Mouse (Mus musculus) heart, postnatal 0 days (tissue): ENCODE measurements at regions not wholly inside any gene's neighbourhood (a gene's known extent, or its start where the extent isn't known, plus 50 kb on each side); places are given as distances from the start of the nearest gene placed in this dataset.

Experiments
- CTCF ChIP-seq: IDR thresholded peaks from 2 replicates; pipeline ENCODE4 v1.5.1; 2016; ENCODE audit warnings: antibody characterized with exemption, control low read depth, low read depth
- EP300 ChIP-seq: IDR thresholded peaks from 2 replicates; pipeline ENCODE4 v1.6.1; 2016; ENCODE audit warnings: antibody characterized with exemption, low read depth

DNA sequence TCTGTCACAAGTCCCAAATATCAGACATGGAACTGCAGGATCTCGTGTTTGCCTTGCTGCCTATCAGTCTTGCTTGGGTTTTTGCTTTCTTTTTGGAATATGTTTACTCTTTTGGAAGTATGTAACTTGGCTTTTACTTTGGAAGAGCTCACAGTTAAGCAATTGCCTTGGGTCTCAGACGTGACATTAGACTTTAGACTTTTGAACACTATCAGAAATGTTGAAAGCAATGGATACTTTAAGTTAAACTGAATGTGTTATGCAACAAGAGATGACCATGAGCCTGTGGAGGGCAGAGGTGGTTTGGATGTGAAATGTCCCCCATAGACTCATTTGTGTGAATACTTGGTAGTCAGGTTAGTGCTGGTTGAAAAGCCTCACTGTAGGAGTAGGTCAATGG lies 354.3 kb downstream of the Psat1 start:
- TF ChIP-seq CTCF (no peak), EP300 (no peak)
